Mouse (Mus musculus) T-cell, adult 2 months (primary cell): ENCODE data around the gene Olfr1444.

Source experiments
- DNase-seq: peaks from one replicate; pipeline ENCODE4 v3.0.0; 2022; ENCODE audit warnings: low spot score

Gene Olfr1444

GRCm38 (mm10) chr19:12856983-12857382, at the start of gene Olfr1444:
Gene Olfr1444 (plus strand): TSS chr19:12857283.
- DNase-seq = no peak

GRCm38 (mm10) chr19:12812644-12813364, 44.3 kb upstream of the Olfr1444 start:
- no peak for DNase-seq

- no peak for DNase-seq
Observed at GRCm38 (mm10) chr19:12813883-12814282, 43.2 kb upstream of the Olfr1444 start.

GRCm38 (mm10) chr19:12818507-12818906, 38.6 kb upstream of the Olfr1444 start:
- DNase-seq = no peak

- DNase-seq = peak; percentile 53
Observed at GRCm38 (mm10) chr19:12820383-12820782, 36.7 kb upstream of the Olfr1444 start.

GRCm38 (mm10) chr19:12824549-12824948, 32.5 kb upstream of the Olfr1444 start:
- no peak for DNase-seq

- no peak for DNase-seq
Observed at GRCm38 (mm10) chr19:12830823-12831430, 26.2 kb upstream of the Olfr1444 start.

GRCm38 (mm10) chr19:12831559-12831958, 25.5 kb upstream of the Olfr1444 start:
- DNase-seq = no peak

- peak; percentile 78 for DNase-seq
Observed at GRCm38 (mm10) chr19:12833625-12834024, 23.5 kb upstream of the Olfr1444 start.

- no peak for DNase-seq
Observed at GRCm38 (mm10) chr19:12838507-12838906, 18.6 kb upstream of the Olfr1444 start.

- no peak for DNase-seq
Observed at GRCm38 (mm10) chr19:12846382-12846781, 10.7 kb upstream of the Olfr1444 start, which contains the start of gene Gm5244. Gene Gm5244 (plus strand): TSS chr19:12846682.

GRCm38 (mm10) chr19:12883555-12883954, 26.5 kb downstream of the Olfr1444 start, which contains the start of gene Olfr1445:
Gene Olfr1445 (plus strand): TSS chr19:12883855.
- DNase-seq = no peak

GRCm38 (mm10) chr19:12893424-12893823, 36.3 kb downstream of the Olfr1444 start, which contains the start of gene Olfr1446:
Gene Olfr1446 (minus strand): TSS chr19:12893524.
- no peak for DNase-seq

- no peak for DNase-seq
Observed at GRCm38 (mm10) chr19:12903643-12904042, 46.6 kb downstream of the Olfr1444 start, which contains the start of gene Olfr1447. Gene Olfr1447 (minus strand): TSS chr19:12903743.
